Mouse (Mus musculus): ENCODE data around the gene Idua.

DNA sequence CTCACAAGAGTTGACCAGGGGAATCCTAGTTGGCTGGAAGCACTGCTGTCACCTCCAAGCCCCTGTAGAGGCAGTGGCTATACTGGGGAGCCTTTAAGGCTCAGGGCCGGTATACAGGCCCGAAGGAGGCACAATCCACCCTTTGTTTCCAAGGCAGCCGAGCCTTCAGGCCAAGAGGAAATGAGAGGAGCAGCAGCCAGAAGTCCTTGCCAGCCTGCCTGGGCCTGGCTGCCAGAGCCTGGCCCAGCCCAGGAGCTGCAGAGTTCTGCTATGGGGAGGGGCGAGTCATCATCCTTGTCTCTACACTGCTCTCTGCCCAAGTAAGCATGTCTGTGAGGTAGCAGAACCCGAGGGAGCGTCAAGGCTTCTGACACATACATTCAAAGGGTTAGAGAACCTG is 54.0 kb downstream of the Idua start:
- TF ChIP-seq BHLHE40 (IDR thresholded peaks at IDR 0.05; ENCODE audit: borderline replicate concordance, low read depth, low read length) (no peak), SMC3 (IDR thresholded peaks at IDR 0.05; ENCODE audit: low read depth, low read length) (no peak), TCF12 (IDR thresholded peaks at IDR 0.05; ENCODE audit: low read depth, low read length) (no peak), POLR2A (IDR thresholded peaks at IDR 0.05; ENCODE audit: control insufficient read depth in 1 of 2, insufficient read depth in 1 of 2, low read depth in 1 of 2, low read length in 2 of 2, poor library complexity in 1 of 2) (no peak), CTCF (IDR thresholded peaks at IDR 0.05 in 2 of 3, conservative IDR thresholded peaks at IDR 0.05 in 1 of 3; ENCODE audit: control insufficient read depth in 1 of 3, insufficient read depth in 1 of 3, low read depth in 2 of 3, low read length in 3 of 3, poor library complexity in 1 of 3, severe bottlenecking in 1 of 3) (no peak), POLR2AphosphoS2 (IDR thresholded peaks at IDR 0.05; ENCODE audit: low read length) (no peak), USF2 (IDR thresholded peaks at IDR 0.05; ENCODE audit: borderline replicate concordance in 1 of 2, insufficient read depth in 1 of 2, low read depth in 1 of 2, low read length in 2 of 2) (no peak), CHD2 (IDR thresholded peaks at IDR 0.05; ENCODE audit: low read length) (no peak), POLR2AphosphoS5 (IDR thresholded peaks at IDR 0.05; ENCODE audit: borderline replicate concordance, low read depth, low read length) (no peak), TAL1 (IDR thresholded peaks at IDR 0.05; ENCODE audit: low read length) (no peak), EP300 (IDR thresholded peaks at IDR 0.05; ENCODE audit: low read depth in 1 of 2, low read length in 2 of 2) (no peak)

All from MEL (cell line).